Mouse (Mus musculus): ENCODE measurements around the gene Chek2.
"Not testable (repeated sequence)": the region's sequence is repeated elsewhere in the genome, so short reads cannot be mapped to it uniquely, and the experiment has no call there.

Chek2 gene

GRCm38 (mm10) chr5:110839038-110839677, 621 bp upstream of the Chek2 start:
- peak in 1 of 2 experiments; percentile 44 for DNase-seq (ENCODE audit: low spot score in 2 of 2)

GRCm38 (mm10) chr5:110840465-110840864, 686 bp downstream of the Chek2 start:
- peak; percentile 76 to 86 for DNase-seq (ENCODE audit: low spot score in 2 of 2)

- peak; percentile 16 to 66 for DNase-seq (ENCODE audit: low spot score in 2 of 2)
Measured at GRCm38 (mm10) chr5:110841046-110841862, 1.5 kb downstream of the Chek2 start.

GRCm38 (mm10) chr5:110852990-110853389, 13.2 kb downstream of the Chek2 start:
- DNase-seq (ENCODE audit: low spot score in 2 of 2): no peak

GRCm38 (mm10) chr5:110857091-110857490, 17.3 kb downstream of the Chek2 start:
- no peak for DNase-seq (ENCODE audit: low spot score in 2 of 2)

GRCm38 (mm10) chr5:110859013-110859650, 19.4 kb downstream of the Chek2 start:
- DNase-seq (ENCODE audit: low spot score in 2 of 2): no peak

GRCm38 (mm10) chr5:110860445-110860844, 20.7 kb downstream of the Chek2 start:
- no peak for DNase-seq (ENCODE audit: low spot score in 2 of 2)

- no peak for DNase-seq (ENCODE audit: low spot score in 2 of 2)
Measured at GRCm38 (mm10) chr5:110868460-110868859, 28.7 kb downstream of the Chek2 start.

- no peak for DNase-seq (ENCODE audit: low spot score in 2 of 2)
Measured at GRCm38 (mm10) chr5:110869242-110869669, 29.5 kb downstream of the Chek2 start.

- DNase-seq (ENCODE audit: low spot score in 2 of 2): no peak
Measured at GRCm38 (mm10) chr5:110873160-110873559, 33.4 kb downstream of the Chek2 start.

- DNase-seq (ENCODE audit: low spot score in 2 of 2): no peak
Measured at GRCm38 (mm10) chr5:110874711-110875110, 34.9 kb downstream of the Chek2 start.

GRCm38 (mm10) chr5:110875286-110875685, 35.5 kb downstream of the Chek2 start:
- no peak for DNase-seq (ENCODE audit: low spot score in 2 of 2)

- DNase-seq (ENCODE audit: low spot score in 2 of 2): no peak
Measured at GRCm38 (mm10) chr5:110877666-110878505, 38.1 kb downstream of the Chek2 start.

- DNase-seq (ENCODE audit: low spot score in 2 of 2): not testable (repeated sequence)
Measured at GRCm38 (mm10) chr5:110878526-110878925, 38.7 kb downstream of the Chek2 start.

- no peak for DNase-seq (ENCODE audit: low spot score in 2 of 2)
Measured at GRCm38 (mm10) chr5:110879042-110879441, 39.3 kb downstream of the Chek2 start.

- DNase-seq (ENCODE audit: low spot score in 2 of 2): peak; percentile 83 to 91
Measured at GRCm38 (mm10) chr5:110879584-110880374, 40.0 kb downstream of the Chek2 start, which contains the start of gene Ttc28. Gene Ttc28, plus strand, starts transcription at chr5:110879803.

- DNase-seq (ENCODE audit: low spot score in 2 of 2): no peak
Measured at GRCm38 (mm10) chr5:110888596-110888995, 48.8 kb downstream of the Chek2 start.

- DNase-seq (ENCODE audit: low spot score in 2 of 2): no peak
Measured at GRCm38 (mm10) chr5:110889945-110890344, 50.2 kb downstream of the Chek2 start.

GRCm38 (mm10) chr5:110890561-110890960, 50.8 kb downstream of the Chek2 start:
- no peak for DNase-seq (ENCODE audit: low spot score in 2 of 2)

GRCm38 (mm10) chr5:110897114-110897788, 57.5 kb downstream of the Chek2 start:
- no peak for DNase-seq (ENCODE audit: low spot score in 2 of 2)
